Mouse (Mus musculus): ENCODE results near the gene Tut7. TPM values are rescaled to one million over a fixed set of nuclear protein-coding genes. Genes with fewer than 3 reads are reported as not detected.
A peak's percentile ranks its signal among the peaks of the same experiment; 100 is the strongest.
"Not testable (repeated sequence)": the region's sequence is repeated elsewhere in the genome, so short reads cannot be mapped to it uniquely, and the experiment has no call there.

Gene Tut7
- total RNA-seq, 4 experiments from 2014 or later, result 58.7 to 64.0 (median 59.9) TPM

DNA sequence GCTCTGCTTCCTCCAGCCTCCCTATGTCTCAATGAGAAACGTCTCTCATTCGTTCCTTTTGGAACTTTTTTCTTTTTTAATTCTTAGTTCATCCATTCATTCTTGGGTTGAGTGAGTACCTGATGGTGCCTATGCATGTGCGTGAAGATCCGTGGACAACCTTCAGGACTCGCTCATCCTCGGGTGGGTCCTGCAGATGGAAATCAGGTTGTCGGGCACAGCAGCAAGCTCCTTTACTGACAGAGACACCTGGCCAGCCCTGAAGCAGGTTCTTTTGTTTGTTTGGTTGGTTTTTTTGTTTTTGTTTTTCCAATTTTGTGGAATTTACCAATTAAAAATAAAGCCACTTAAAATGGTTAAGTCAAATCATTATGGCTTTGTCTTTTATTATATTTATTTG, 9.9 kb upstream of the Tut7 start:
- no peak for DNase-seq (ENCODE audit: low spot score in 2 of 2)

DNA sequence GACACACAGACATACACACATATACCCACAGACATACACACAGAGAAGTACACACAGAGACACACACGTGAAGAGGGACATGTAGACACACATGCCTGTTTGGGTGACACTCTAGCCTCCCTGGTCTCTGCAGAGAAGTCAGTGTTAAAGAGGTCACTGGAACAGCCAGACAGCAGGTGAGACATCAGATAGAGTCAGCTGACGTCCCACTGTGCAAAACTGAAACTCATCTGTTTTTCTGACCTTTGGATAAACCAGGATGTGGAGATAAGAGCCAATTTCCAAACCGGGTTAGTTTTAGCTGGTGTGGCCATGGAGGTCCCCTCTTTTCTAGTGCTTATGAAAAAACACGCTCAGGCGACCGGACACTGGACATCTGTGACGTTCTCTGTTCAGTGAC, 9.5 kb upstream of the Tut7 start:
- DNase-seq (ENCODE audit: low spot score in 2 of 2), result no peak

DNA sequence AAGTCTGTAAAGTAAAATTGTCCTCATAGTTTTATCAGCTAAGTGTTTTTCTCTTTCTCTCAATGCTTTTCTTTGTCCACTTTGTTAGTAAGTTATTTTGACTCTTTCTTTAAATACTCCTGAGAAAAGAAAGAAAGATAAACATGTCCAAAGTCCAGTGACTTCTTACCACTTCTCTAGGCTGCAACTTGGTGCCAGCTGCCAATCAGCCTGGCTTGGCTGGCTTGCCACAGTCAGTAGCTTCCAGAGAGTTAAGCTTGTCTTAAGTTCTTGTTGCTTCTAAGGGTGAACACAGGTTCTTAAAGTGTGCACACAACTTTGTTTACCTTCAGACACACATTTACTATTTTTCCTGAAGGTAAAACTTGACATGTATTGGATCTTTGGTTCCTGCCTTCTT, 3.0 kb upstream of the Tut7 start:
- no peak for DNase-seq (ENCODE audit: low spot score in 2 of 2)

DNA sequence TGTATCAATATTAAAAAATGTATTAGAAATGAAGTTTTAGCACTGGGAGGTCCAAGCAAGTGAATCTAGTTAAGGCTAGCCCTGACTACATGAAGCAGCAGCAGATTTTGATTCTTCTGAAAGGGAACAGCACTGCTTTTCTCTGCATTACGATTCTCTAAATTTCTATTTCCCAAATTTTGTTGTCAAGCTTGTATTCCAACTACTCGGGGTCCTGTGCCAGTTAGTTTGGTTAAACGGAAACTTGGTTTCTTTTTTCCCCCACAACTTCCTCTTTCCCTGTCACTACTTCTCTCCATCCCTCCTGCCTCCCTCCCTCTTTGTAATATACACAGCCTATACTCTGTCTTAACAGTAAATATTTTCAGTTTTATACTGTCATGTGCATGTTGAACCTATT, 2.1 kb downstream of the Tut7 start:
- no peak for DNase-seq (ENCODE audit: low spot score in 2 of 2)

DNA sequence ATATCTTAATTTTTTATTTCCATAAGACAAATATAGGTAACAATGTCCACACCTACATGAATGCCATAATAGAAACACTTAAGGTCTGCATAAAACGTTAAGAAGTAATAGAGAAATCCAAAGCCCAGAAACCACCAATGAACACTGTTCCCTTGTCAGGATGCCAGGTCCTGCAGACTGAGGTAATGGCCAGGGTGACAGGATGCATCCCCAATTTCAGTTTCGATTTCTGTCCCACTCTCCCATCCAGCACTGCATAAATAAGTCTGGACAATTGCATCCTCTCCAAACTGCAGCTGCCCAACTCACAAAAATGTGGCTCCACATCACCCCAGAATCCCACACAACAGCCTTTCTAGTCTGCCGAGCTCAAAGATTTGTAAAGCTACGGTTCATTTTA, 2.8 kb downstream of the Tut7 start:
- no peak for DNase-seq (ENCODE audit: low spot score in 2 of 2)

DNA sequence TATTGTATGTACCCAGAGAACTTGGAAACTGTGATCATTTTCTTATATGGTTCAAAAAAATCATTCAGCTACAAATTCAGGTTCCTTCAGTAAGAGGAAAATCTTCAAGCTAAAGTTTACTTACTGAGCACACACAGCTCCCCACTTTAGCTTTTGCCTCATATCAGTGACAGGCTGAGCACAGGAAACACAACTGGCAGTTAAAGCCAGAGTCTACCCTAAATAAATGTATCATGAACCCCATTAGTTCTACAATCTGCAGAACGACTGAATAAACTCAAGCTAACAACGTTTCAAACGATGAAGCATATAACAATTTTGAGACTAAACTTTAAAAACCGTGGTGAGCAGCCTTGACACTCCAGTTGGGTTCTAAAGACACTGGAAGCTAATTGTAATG, 5.6 kb downstream of the Tut7 start:
- no peak for DNase-seq (ENCODE audit: low spot score in 2 of 2)

DNA sequence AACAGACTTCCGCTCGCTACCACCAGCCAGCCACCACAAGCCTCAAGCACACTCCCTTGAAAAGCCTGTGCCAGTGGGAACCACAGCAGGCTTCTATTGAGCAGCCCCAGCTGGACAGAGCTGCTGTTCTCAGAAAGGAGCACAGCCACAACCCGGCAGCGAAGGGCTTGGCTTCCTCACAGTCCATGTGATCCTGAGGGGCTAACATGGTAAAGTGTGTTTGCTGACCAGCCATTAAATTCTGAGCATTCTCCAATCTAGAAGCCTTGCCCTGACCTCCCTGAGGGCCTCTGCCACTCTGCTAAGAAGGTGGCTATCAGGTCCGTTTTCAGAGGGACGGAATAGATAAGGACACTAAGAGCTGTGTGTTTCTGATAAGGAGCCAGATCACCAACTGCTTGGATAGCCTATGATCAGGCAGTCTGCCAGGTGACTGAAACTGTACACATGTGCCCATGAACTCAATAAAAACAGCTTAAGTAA, 8.8 kb downstream of the Tut7 start:
- no peak for DNase-seq (ENCODE audit: low spot score in 2 of 2)

DNA sequence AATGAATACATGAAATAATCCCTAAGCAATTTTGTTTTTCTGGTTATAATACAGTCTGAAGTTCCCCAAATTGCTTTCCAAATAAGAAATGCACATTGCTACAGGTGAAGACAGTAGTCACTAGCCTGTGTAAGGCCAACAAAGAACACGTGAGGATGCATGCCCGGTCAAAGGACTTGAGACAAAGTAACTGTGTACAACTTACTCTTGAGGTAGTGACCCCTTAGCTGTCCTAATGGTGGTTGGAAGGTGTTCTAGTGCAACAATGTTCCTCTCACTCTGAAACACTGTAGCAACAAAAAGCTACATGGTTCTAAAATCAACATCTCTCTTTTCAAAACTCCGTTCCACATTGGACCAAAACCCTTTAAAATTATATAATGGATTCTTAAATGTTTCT, 11.4 kb downstream of the Tut7 start:
- no peak for DNase-seq (ENCODE audit: low spot score in 2 of 2)

DNA sequence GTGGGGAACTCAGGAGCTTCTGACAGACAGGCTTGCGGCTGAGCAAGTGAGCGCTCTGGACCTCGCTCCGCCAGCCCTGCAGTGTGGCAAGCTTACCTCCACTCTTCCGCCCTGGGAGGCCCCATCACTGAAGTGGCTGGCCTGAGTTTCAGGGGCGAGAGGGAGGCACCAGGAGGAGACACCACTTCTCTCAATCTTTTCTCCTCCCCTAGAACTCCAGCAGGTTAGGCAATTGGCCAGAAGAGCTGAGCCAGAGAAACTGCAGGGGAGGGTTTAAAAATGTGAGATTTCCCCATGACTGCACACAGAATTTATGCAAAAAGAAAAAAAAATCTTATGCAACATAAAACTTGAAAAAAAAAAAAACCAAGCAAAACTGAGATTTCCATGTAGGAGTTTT, 21.9 kb downstream of the Tut7 start:
- no peak for DNase-seq (ENCODE audit: low spot score in 2 of 2)

DNA sequence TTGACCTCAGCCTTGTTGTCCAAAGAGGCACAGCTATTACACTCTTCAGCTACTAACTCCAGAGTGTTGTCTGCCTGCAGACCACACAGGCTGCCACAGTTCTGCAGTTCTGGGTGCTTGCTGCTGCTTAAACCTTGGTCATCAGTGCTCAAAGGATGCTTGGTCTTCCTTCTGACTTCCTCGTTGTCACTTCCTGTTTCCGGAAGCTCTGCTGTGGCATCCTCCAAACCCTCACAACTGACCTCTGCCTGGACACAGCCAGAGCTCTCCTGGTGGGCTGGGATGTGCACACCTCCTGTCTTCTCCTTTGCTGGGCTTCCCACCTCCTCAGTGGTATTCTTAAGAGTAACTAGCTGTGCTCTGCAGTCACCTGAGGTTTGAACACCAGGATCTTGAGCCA, 22.9 kb downstream of the Tut7 start:
- no peak for DNase-seq (ENCODE audit: low spot score in 2 of 2)

DNA sequence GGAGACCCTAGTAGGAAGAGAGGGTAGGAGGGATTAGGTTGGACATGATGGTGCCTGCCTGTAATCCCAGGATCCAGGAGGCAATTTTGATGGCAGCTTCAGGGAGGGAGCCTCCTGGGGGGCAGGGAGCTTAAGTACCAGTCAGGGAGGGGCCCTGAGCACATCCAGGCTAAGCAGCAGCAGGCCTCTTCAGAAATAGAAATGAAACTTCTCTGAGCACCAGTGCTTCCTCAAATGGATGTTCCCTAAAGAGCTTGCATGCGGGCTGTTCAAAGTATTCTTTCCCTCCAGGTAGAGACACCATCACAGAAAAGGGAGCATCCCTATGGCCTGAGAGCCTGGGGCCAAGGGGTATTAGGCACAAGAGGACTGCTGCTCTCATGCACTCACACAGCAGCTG, 24.6 kb downstream of the Tut7 start:
- DNase-seq (ENCODE audit: low spot score in 2 of 2), result no peak

DNA sequence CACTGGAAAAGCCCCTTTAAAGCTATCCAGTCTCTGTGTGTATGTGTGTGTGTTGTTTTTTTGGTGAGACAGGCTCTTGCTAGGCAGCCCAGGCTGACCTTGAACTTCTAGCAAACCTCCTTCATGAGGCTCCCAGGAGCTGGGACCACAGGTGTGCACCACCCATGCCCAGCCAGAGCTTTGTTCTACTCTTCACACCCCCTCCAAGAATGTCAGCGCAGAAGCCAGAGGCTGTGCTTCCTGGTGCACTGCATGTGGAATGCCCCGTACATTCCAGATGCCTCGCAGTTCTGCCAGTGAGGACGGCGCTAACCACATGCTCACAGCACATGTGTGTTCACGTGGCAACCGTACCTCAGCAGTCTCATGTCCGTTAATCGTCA, 26.5 kb downstream of the Tut7 start:
- no peak for DNase-seq (ENCODE audit: low spot score in 2 of 2)

DNA sequence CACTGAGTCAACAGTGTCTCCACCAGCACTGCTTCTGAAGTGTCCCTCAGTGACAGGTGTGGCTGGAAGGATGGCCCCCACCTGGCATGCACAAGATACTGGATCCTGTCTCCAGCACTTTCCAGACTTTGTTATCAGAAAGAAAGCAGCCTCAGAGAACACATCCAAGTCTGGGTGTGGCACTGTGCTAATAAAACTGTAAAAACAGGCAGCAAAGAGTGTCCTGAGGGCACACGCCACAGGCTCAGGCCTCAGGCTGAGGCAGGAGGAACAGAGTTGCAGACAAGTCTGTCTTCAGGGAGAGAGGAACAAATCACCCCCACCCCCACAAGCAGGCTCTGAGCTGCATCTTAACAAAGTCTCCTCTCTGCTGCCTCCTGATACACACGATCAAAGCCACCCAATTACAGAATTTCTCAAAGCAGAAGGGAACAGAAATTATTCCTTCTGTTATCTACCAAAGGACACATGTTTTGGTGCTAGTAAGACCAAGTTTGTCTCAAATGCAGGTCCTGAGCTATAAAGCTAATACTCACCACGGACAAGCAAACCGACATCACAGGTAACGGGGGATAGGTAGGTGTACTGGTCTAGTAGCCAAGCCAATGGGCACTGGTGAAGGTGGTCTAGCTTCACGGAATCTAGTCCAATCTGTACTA, 27.0 kb downstream of the Tut7 start:
- DNase-seq (ENCODE audit: low spot score in 2 of 2), result no peak

DNA sequence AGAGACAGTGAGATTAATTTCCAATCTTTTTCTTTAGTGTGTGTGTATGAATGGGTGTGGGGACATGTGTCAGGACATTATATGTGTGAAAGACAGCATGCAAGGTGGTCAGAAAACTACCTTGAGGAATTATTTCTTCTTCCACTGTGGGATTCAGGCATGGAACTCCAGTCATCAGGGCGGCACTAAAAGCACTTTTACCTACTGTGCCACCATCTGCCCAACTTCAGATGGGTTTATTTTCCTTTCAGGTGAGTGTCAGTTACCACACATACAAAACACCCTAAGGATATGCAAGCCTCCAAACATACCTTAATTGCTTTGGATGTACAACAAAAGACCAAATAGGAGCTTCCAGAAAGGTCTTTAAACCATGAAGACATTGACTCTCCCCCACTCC, 28.2 kb downstream of the Tut7 start:
- DNase-seq (ENCODE audit: low spot score in 2 of 2), result no peak

DNA sequence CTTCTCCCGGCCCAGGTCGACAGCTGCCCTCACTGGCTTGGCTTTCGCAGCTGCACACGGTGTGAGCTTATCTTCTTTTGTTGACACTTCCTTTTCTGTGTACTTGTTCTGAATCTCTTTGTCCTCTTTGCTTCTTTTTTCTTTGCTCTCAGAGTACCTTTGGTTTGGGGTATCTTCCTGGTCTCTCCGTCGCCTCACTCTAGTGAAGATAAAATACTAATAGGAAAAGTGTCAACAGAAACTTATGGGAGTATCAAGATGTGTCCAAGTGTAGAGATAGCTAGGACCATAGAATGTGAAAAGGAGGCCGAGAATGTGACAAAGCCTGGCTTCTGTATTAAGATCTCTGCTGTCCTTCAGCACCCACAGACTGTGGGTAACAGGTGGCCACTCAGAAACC, 40.8 kb downstream of the Tut7 start, which contains the start of gene Gm49354:
TSS of gene Gm49354 (minus strand) at position 101 of the 400 bp plus-strand sequence.
- no peak for DNase-seq (ENCODE audit: low spot score in 2 of 2)

DNA sequence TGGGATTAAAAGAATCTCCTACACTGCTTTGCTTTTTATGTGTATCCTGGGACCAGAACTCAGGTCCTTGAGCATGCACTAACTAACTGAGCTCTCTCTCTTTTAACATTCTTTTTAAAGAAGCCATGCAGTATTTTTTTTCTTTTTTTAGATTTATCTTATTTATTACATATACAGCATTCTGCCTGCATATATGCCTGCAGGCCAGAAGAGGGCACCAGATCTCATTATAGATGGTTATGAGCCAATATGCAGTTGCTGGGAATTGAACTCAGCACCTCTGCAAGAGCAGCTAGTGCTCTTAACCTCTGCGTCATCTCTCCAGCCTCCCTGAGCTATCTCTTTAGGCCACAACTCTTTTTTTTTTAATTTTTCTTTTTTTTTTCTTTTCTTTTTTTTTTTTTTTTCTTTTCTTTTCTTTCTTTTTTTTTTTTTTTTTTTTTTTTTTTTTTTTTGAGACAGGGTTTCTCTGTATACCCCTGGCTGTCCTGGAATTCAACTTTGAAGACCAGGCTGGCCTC, 43.1 kb downstream of the Tut7 start:
- not testable (repeated sequence) for DNase-seq (ENCODE audit: low spot score in 2 of 2)

DNA sequence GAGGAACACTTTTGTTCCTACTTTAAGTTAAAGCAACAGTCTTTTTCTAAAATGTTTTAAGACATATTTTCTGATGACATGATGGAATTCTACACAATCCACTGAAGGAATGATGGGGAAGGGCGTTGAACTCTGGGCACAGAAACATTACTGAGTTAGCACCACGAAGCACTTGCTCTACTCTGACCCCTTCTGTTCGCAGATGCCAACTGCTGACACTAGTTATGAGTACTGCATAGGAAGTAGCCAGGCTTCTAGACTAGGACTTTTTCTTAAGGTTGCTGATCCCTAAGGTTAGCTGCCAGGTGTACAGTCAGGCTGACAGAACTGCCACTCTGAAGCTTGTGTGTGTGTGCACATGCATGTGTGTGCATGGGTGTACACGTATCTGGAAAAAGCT, 43.7 kb downstream of the Tut7 start:
- DNase-seq (ENCODE audit: low spot score in 2 of 2), result no peak

DNA sequence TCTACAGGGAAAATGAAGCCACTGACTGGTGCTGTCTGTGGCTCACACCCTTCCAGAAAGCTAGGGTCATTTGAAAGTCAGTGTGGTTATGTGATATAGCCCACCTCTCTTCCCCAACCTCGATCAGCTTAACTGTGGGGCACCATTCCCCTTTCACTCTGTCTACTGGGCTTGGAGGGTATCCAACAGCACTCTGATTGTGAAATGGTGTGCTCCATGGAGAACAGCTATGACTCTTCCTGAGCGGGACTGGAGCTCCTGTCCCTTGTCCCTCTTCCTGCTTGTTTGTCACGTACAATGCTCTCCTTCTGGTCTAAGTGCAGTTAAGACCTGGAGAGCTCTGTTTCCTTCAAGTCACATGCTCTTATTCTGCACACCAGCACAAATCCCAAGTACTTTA, 47.8 kb downstream of the Tut7 start:
- no peak for DNase-seq (ENCODE audit: low spot score in 2 of 2)

DNA sequence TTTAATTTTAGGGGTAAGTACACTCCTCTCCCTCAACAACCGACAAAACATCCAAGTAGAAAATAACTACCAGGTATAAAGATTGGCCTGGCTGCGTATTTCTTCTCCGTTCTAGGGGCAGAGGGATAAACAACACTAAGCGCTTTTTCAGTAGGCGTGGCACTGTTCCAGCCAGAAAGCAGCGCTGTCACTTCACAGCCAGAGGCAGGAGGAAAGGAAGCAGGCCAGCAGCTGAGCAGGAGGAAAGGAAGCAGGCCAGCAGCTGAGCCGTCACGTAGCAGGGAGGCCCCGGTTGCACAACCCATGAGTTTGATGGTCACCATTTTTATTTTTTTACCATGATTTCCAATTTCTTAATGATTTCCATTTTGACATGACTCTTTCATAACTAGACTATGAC, 51.7 kb downstream of the Tut7 start:
- peak in 1 of 2 experiments; percentile 52 for DNase-seq (ENCODE audit: low spot score in 2 of 2)

DNA sequence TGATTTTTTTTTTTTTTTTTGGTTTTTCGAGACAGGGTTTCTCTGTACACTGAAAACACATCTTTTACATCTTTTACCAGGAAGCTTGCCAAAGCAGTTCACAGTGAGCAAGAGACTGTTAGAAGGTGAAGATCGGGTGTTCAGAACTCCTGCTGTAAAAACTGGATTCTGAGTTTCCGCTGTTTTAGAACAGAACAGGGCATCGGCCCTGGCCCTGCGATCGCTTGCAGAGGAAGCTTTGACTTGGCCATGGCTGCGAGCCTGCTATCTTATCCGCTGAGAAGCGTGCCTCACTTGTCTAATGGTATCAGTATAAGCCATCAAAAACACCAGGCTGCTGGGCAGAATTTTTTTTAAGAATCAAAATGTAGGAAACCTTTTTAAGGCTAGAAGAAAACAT, 52.1 kb downstream of the Tut7 start:
- no peak for DNase-seq (ENCODE audit: low spot score in 2 of 2)

DNA sequence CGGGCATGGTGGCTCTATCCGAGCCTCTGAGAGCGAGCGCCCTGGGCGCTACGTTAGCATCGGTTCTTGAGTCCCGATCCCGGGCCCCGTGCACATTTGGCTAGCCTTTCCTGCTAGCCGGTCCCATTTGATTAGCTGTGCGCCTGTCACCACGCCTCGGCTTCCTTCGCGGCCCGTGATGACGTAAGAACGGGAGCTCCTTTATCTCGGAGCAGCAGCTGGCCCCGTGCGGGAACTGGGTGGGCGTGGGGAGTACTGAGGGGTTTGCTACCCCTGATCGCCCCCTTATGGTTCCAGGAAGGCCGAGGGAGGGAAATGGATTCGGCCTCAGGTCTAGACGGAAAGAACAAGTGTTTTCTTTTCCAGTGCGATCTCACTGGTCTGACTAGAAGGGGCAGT, 52.8 kb downstream of the Tut7 start:
- peak; percentile 76 to 87 for DNase-seq (ENCODE audit: low spot score in 2 of 2)

DNA sequence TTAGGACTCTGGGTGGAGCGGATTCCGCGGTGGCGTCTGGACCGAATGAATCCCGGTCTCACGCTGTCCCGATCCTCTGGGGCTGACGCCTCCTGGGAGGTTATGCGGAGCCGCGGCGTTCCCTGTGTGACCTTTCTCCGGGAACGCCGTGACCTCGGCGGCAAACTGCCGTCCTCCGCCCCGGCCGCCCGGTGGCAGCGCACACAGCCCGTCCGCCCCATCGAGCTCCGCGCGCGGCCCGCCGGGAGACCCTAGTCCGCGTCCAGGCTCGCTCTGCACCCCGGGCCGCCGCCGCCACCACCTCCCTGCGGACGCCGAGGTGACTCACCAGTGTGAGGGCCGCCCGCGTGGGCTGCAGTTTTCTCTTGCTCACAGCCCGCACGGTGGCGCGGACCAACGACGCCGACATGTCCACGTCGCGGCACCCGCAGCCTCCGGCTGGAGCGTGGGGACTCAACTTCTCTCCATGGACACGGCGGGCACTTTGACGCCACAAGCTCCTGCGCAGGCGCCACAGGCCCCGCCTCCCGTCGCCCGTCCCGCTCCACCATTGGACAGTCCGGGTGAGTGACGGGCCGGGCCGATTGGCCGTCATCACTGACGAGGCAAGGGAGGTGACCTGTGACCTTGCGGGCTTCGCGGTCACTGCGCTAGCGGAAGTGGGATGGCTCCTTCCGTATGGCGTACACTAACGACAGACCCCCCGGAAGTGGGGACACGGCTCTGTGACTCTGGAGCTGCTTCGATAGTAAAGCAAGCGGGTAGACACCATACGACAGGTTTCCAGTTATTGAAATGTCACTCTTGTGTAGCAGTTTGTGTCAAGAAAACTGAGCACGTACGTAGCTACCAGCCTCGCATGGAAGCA, 53.4 kb downstream of the Tut7 start, which contains the start of gene Isca1:
TSS of gene Isca1 (minus strand) at position 515 of the 868 bp plus-strand sequence.
- peak; percentile 99 for DNase-seq (ENCODE audit: low spot score in 2 of 2)
